Mouse (Mus musculus) lung, embryonic 14.5 days (tissue): ENCODE measurements around the gene Sart1. TPM values are rescaled to one million over a fixed set of nuclear protein-coding genes. Genes with fewer than 3 reads are reported as not detected.

ENCODE experiments used
- ATAC-seq: fragments of 200-750 bp; cut with Nextera tagmentation; 2 replicates; pipeline ENCODE4 v1.8.0; 2017; ENCODE audit warnings: mild to moderate bottlenecking, moderate TSS enrichment, moderate library complexity; ENCODE audit not compliant: insufficient read depth
- DNase-seq: peaks from one replicate; pipeline ENCODE4 v3.0.0-alpha.2; 2015
- H3K27ac ChIP-seq: fragments of 300-500 bp; sonication (generic); 2 replicates; pipeline ENCODE4 v1.5.1; 2014; ENCODE audit warnings: low read depth, mild to moderate bottlenecking, moderate library complexity
- H3K27me3 ChIP-seq: fragments of 300-500 bp; sonication (generic); 2 replicates; pipeline ENCODE4 v1.6.1; 2014; ENCODE audit warnings: low read length, control low read depth; ENCODE audit not compliant: insufficient read depth
- H3K36me3 ChIP-seq: fragments of 300-500 bp; sonication (generic); 2 replicates; pipeline ENCODE4 v1.6.1; 2014; ENCODE audit warnings: control low read depth; ENCODE audit not compliant: insufficient read depth
- H3K4me1 ChIP-seq: fragments of 300-500 bp; sonication (generic); 2 replicates; pipeline ENCODE4 v1.6.1; 2014; ENCODE audit warnings: antibody characterized with exemption, control low read depth; ENCODE audit not compliant: insufficient read depth
- H3K4me2 ChIP-seq: fragments of 300-500 bp; sonication (generic); 2 replicates; pipeline ENCODE4 v1.6.1; 2014; ENCODE audit warnings: mild to moderate bottlenecking
- H3K4me3 ChIP-seq: fragments of 300-500 bp; sonication (generic); 2 replicates; pipeline ENCODE4 v1.5.1; 2014; ENCODE audit warnings: low read depth, low read length
- H3K9ac ChIP-seq: fragments of 300-500 bp; sonication (generic); 2 replicates; pipeline ENCODE4 v1.6.1; 2014
- H3K9me3 ChIP-seq: fragments of 300-500 bp; sonication (generic); 2 replicates; pipeline ENCODE4 v1.6.1; 2016; ENCODE audit warnings: low read depth, low read length, control low read depth
- CTCF ChIP-seq: IDR thresholded peaks from 2 replicates; pipeline ENCODE4 v1.5.1; 2016; ENCODE audit warnings: antibody characterized with exemption, low read depth
- WGBS: fragments of 180-500 bp; shearing (Covaris S2); extraction: QIAGEN DNeasy Blood & Tissue Kit; methylation state at CpG from one replicate; pipeline ENCODE4 v1.1.7; 2014; 5-methylcytosine and 5-hydroxymethylcytosine counted together
- polyA plus RNA-seq: library from polyadenylated mRNA; unstranded; fragments of >200 nt; fragmentation: Nextera tagmentation; extraction: Ambion mirVana; gene quantifications from 2 replicates; pipeline ENCODE4 v1.2.1, GENCODE M21; 2014

Gene Sart1
- polyA plus RNA-seq, 1 experiment from 2014 or later, result 73.8 TPM

- Histone ChIP-seq H3K9me3 (no peaks in the 10 kb centered on the region), H3K4me1 (peaks cover 16% of the 10 kb centered on the region; the same call in 1 of the 2 replicates), H3K4me3 (peak overlapping the region; percentile 91; the same call in 1 of the 2 replicates), H3K4me2 (peak overlapping the region; percentile 77), H3K27me3 (no peaks in the 10 kb centered on the region), H3K9ac (peak overlapping the region; percentile 77), H3K27ac (peak overlapping the region; percentile 90; the same call in 1 of the 2 replicates), H3K36me3 (peaks cover 53% of the 10 kb centered on the region)
- WGBS, result 87% methylated on average over 9 of the region's 9 CpGs
- ATAC-seq (no peak), DNase-seq (no peak)
- no peak for TF ChIP-seq CTCF
Observed at GRCm38 (mm10) chr19:5422895-5423443, 34.5 kb upstream of the Sart1 start.

- H3K4me1 ChIP-seq, result peaks cover 16% of the 10 kb centered on the region; the same call in 1 of the 2 replicates
- H3K4me2 ChIP-seq, result no peak overlapping the region
- H3K4me3 ChIP-seq, result no peak overlapping the region
- peaks cover 52% of the 10 kb centered on the region for H3K36me3 ChIP-seq
- no peak for TF ChIP-seq CTCF
- DNase-seq (no peak), ATAC-seq (no peak)
- no peaks in the 10 kb centered on the region for H3K9me3 ChIP-seq
- 80% methylated on average over 10 of the region's 10 CpGs for WGBS
- no peak overlapping the region for H3K27ac ChIP-seq
- no peak overlapping the region for H3K9ac ChIP-seq
- H3K27me3 ChIP-seq, result no peaks in the 10 kb centered on the region
Observed at GRCm38 (mm10) chr19:5422267-5422666, 33.8 kb upstream of the Sart1 start.

DNA sequence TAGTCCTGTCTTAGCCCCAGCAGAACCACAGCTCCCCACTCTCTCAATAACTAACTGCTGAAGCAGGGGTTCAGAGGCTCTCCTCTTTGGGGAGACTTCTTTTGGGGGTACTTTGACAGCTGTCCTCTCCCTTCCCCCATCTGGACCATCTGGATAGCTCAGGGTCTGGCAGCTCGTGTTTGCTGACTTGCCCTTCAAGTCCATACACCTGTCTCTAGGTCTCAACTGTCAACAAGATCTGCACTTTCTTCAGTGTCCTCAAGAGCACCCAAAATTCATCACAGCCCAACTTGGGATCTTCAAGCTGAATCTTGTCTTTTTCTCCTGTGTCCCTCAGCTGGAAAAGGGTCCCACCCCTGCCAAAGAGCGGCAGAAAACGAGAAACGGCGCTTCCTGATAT lies 33.3 kb upstream of the Sart1 start:
- ATAC-seq (no peak), DNase-seq (no peak)
- H3K27me3 ChIP-seq, result no peaks in the 10 kb centered on the region
- no peak overlapping the region for H3K4me2 ChIP-seq
- H3K27ac ChIP-seq, result no peak overlapping the region
- H3K9ac ChIP-seq, result no peak overlapping the region
- no peaks in the 10 kb centered on the region for H3K9me3 ChIP-seq
- 82% methylated on average over 5 of the region's 5 CpGs for WGBS
- no peak for TF ChIP-seq CTCF
- no peak overlapping the region for H3K4me3 ChIP-seq
- H3K4me1 ChIP-seq, result peaks cover 16% of the 10 kb centered on the region; the same call in 1 of the 2 replicates
- H3K36me3 ChIP-seq, result peaks cover 47% of the 10 kb centered on the region

GRCm38 (mm10) chr19:5420579-5420978 lies 32.1 kb upstream of the Sart1 start:
- ATAC-seq (no peak), DNase-seq (no peak)
- no peak for TF ChIP-seq CTCF
- Histone ChIP-seq H3K4me2 (no peak overlapping the region), H3K27ac (no peak overlapping the region), H3K4me3 (no peak overlapping the region), H3K9ac (no peak overlapping the region), H3K9me3 (no peaks in the 10 kb centered on the region), H3K36me3 (peaks cover 36% of the 10 kb centered on the region), H3K27me3 (no peaks in the 10 kb centered on the region), H3K4me1 (0 out of 2 replicates have a peak, but pooled peaks cover 8% of the 10 kb centered on the region)
- 92% methylated on average over 6 of the region's 6 CpGs for WGBS

DNA sequence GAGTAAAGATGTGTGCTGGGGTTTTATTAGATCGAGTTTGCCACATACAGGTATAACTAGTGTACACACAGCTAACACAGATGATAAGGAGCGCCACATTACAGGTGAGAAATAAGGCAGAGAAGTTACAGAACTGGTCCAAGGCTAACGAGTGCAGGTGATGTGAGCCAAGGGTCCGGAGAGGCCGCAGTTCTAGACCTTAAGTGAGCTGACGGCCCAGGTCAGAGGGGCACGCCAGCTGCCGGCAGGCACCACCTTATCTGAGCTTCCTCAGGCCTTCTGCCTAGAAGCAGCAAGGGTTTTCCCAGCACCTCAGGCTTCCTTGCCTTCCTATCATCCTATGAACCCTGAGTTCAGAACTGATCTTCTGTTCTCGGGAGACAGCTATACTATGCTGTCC lies 31.1 kb upstream of the Sart1 start:
- Histone ChIP-seq H3K27ac (no peak overlapping the region), H3K9ac (no peak overlapping the region), H3K4me2 (no peak overlapping the region), H3K9me3 (no peaks in the 10 kb centered on the region), H3K27me3 (no peaks in the 10 kb centered on the region), H3K4me3 (no peak overlapping the region), H3K4me1 (0 out of 2 replicates have a peak, but pooled peaks cover 8% of the 10 kb centered on the region), H3K36me3 (peaks cover 36% of the 10 kb centered on the region)
- ATAC-seq (no peak), DNase-seq (no peak)
- no peak for TF ChIP-seq CTCF
- 84% methylated on average over 9 of the region's 9 CpGs for WGBS

DNA sequence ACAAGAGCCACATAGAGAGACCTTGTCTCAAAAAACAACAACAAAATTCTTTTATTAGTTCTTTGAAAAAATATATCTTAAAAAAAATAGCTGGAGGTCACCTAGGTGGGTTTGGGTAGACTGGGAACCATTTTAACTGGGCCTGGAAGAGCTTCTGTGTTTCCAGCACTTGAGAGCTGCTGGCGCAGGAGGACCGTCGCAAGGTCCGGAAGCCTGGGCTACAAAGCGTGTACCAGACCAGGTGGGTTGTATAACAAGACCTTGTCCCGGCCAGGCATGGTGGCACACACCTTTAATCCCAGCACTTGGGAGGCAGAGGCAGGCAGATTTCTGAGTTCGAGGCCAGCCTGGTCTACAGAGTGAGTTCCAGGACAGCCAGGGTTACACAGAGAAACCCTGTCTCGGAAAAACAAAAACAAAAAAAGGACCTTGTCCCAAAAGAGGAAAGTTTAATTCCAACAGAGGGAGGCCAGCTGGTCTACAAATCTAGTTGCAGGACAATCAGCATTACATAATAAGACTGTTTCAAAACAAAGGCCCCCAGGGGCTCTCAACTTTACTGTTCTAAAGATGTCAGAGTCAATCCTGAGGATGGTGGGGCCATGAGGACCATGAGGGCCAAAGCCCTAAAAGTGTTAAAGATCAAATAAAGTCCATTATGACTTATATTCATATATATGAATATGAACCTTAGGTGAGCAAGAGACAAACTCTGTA lies 30.4 kb upstream of the Sart1 start:
- no peaks in the 10 kb centered on the region for H3K27me3 ChIP-seq
- H3K4me3 ChIP-seq, result no peak overlapping the region
- peaks cover 36% of the 10 kb centered on the region for H3K36me3 ChIP-seq
- H3K9me3 ChIP-seq, result no peaks in the 10 kb centered on the region
- DNase-seq (no peak), ATAC-seq (no peak)
- 0 out of 2 replicates have a peak, but pooled peaks cover 8% of the 10 kb centered on the region for H3K4me1 ChIP-seq
- WGBS, result 90% methylated on average over 8 of the region's 8 CpGs
- TF ChIP-seq CTCF, result no peak
- no peak overlapping the region for H3K9ac ChIP-seq
- H3K4me2 ChIP-seq, result no peak overlapping the region
- H3K27ac ChIP-seq, result no peak overlapping the region

- TF ChIP-seq CTCF, result no peak
- whole genome bisulfite sequencing, result 69% methylated on average over 2 of the region's 2 CpGs
- no peak overlapping the region for H3K9ac ChIP-seq
- peaks cover 2% of the 10 kb centered on the region for H3K36me3 ChIP-seq
- no peaks in the 10 kb centered on the region for H3K9me3 ChIP-seq
- no peak overlapping the region for H3K27ac ChIP-seq
- no peak overlapping the region for H3K4me2 ChIP-seq
- no peaks in the 10 kb centered on the region for H3K27me3 ChIP-seq
- H3K4me1 ChIP-seq, result no peaks in the 10 kb centered on the region
- DNase-seq (no peak), ATAC-seq (no peak)
- H3K4me3 ChIP-seq, result no peak overlapping the region
Observed at GRCm38 (mm10) chr19:5414534-5414957, 26.0 kb upstream of the Sart1 start.
